Mouse (Mus musculus) cerebellum, adult 2 months (tissue): ENCODE data around the gene Strap. TPM values are rescaled to one million over a fixed set of nuclear protein-coding genes. Genes with fewer than 3 reads are reported as not detected.
A peak's percentile ranks its signal among the peaks of the same experiment; 100 is the strongest.

Experiments used
- DNase-seq, 2 experiments: peaks; one replicate each; pipeline ENCODE4 v3.0.0; 2021
- H3K27ac ChIP-seq: fragments of 200-500 bp; 2 replicates; pipeline ENCODE4 v1.5.1; 2012; ENCODE audit warnings: low read length, control low read depth, inconsistent platforms; ENCODE audit not compliant: insufficient read depth
- H3K27me3 ChIP-seq: fragments of 200-500 bp; 2 replicates; pipeline ENCODE4 v1.6.1; 2012; ENCODE audit warnings: inconsistent platforms, mild to moderate bottlenecking, low read length, moderate library complexity; ENCODE audit not compliant: control insufficient read depth, insufficient read depth
- H3K4me1 ChIP-seq: fragments of 200-500 bp; 2 replicates; pipeline ENCODE4 v1.6.1; 2011; ENCODE audit warnings: low read length; ENCODE audit not compliant: control insufficient read depth, insufficient read depth
- H3K4me3 ChIP-seq: fragments of 200-500 bp; replicated peaks from 2 replicates; pipeline ENCODE3; 2011; ENCODE audit warnings: mild to moderate bottlenecking, low read depth, low read length, control low read depth; ENCODE audit not compliant: insufficient read depth
- CTCF ChIP-seq: fragments of 200-500 bp; IDR thresholded peaks from 2 replicates; pipeline ENCODE4 v1.5.1; 2011; ENCODE audit warnings: low read depth, mild to moderate bottlenecking, control low read depth, low read length, moderate library complexity, borderline replicate concordance; ENCODE audit not compliant: insufficient read depth
- POLR2A ChIP-seq: fragments of 200-500 bp; IDR thresholded peaks from 2 replicates; pipeline ENCODE4 v1.6.1; 2011; ENCODE audit warnings: low read length, control low read depth, borderline replicate concordance; ENCODE audit not compliant: insufficient read depth
- WGBS: fragments of 180-500 bp; shearing (Covaris S2); methylation state at CpG from one replicate; pipeline ENCODE4 v1.1.7; 2018; 5-methylcytosine and 5-hydroxymethylcytosine counted together
- polyA plus RNA-seq: library from polyadenylated mRNA; depleted of rRNA; stranded (reverse); fragments of >200 nt; gene quantifications from 2 replicates; pipeline ENCODE4 v1.2.3, GENCODE M21; 2012

Strap gene
- polyA plus RNA-seq, 1 experiment: 80.7 TPM

- 7% methylated on average over 17 of the region's 17 CpGs for WGBS
- H3K4me3 ChIP-seq: peak overlapping the region; percentile 83
- H3K4me1 ChIP-seq: peaks cover 10% of the 10 kb centered on the region; the same call in 1 of the 2 replicates
- H3K27me3 ChIP-seq: no peaks in the 10 kb centered on the region
- no peak overlapping the region; the same call in 1 of the 2 replicates for H3K27ac ChIP-seq
- DNase-seq: peak; percentile 19 to 27
- no peak for TF ChIP-seq CTCF
- TF ChIP-seq POLR2A: no peak
Observed at GRCm38 (mm10) chr6:137735671-137736238, 877 bp downstream of the Strap start.

- Histone ChIP-seq H3K27ac (no peak overlapping the region), H3K27me3 (no peaks in the 10 kb centered on the region), H3K4me3 (no peak overlapping the region), H3K4me1 (peaks cover 8% of the 10 kb centered on the region; the same call in 1 of the 2 replicates)
- WGBS: 92% methylated on average over 2 of the region's 2 CpGs
- no peak for TF ChIP-seq POLR2A
- TF ChIP-seq CTCF: no peak
- DNase-seq: no peak
Observed at GRCm38 (mm10) chr6:137740972-137741371, 6.1 kb downstream of the Strap start.

GRCm38 (mm10) chr6:137744700-137745099 lies 9.8 kb downstream of the Strap start:
- no peaks in the 10 kb centered on the region for H3K4me1 ChIP-seq
- 92% methylated on average over 4 of the region's 4 CpGs for WGBS
- no peak for TF ChIP-seq POLR2A
- no peak for TF ChIP-seq CTCF
- H3K4me3 ChIP-seq: no peak overlapping the region
- DNase-seq: no peak
- H3K27ac ChIP-seq: no peak overlapping the region
- H3K27me3 ChIP-seq: no peaks in the 10 kb centered on the region

- WGBS: 75% methylated on average over 5 of the region's 5 CpGs
- Histone ChIP-seq H3K27ac (no peak overlapping the region), H3K4me1 (no peaks in the 10 kb centered on the region), H3K4me3 (no peak overlapping the region), H3K27me3 (no peaks in the 10 kb centered on the region)
- TF ChIP-seq POLR2A: no peak
- TF ChIP-seq CTCF: peak; percentile 45; the same call in 1 of the 2 replicates
- no peak for DNase-seq
Observed at GRCm38 (mm10) chr6:137747174-137747928, 12.5 kb downstream of the Strap start.

- Histone ChIP-seq H3K27ac (no peak overlapping the region), H3K27me3 (no peaks in the 10 kb centered on the region), H3K4me1 (no peaks in the 10 kb centered on the region), H3K4me3 (no peak overlapping the region)
- no peak for DNase-seq
- 86% methylated on average over 10 of the region's 10 CpGs for WGBS
- TF ChIP-seq POLR2A: no peak
Observed at GRCm38 (mm10) chr6:137751551-137752274, 16.8 kb downstream of the Strap start.

GRCm38 (mm10) chr6:137752275-137752655 lies 17.4 kb downstream of the Strap start:
- 83% methylated on average over 4 of the region's 4 CpGs for WGBS
- Histone ChIP-seq H3K27me3 (no peaks in the 10 kb centered on the region), H3K27ac (no peak overlapping the region), H3K4me1 (no peaks in the 10 kb centered on the region), H3K4me3 (no peak overlapping the region)
- DNase-seq: no peak
- TF ChIP-seq CTCF: no peak
- no peak for TF ChIP-seq POLR2A

- WGBS: 8% methylated on average over 26 of the region's 26 CpGs
- peak; percentile 63 to 65 for DNase-seq
- Histone ChIP-seq H3K4me1 (no peaks in the 10 kb centered on the region), H3K4me3 (peak within 1 kb of the TSS; percentile 49), H3K27ac (no peak within 1 kb of the TSS), H3K27me3 (no peaks in the 10 kb centered on the region)
- 0 out of 2 replicates have a peak, but pooled peaks have one; percentile 25 for TF ChIP-seq POLR2A
- no peak for TF ChIP-seq CTCF
Observed at GRCm38 (mm10) chr6:137754056-137754856, 19.4 kb downstream of the Strap start, which contains the start of gene Dera. TSS of gene Dera (plus strand) at chr6:137754546.
